Mouse (Mus musculus) cortical plate, adult 2 months (tissue): ENCODE measurements around the gene Sh3gl3.

Source experiments
- CTCF ChIP-seq: fragments of 200-500 bp; IDR thresholded peaks from 2 replicates; pipeline ENCODE4 v1.5.1; 2011; ENCODE audit warnings: mild to moderate bottlenecking, control low read depth, low read length; ENCODE audit not compliant: insufficient read depth; ENCODE audit errors: extremely low read depth
- POLR2A ChIP-seq: fragments of 200-500 bp; IDR thresholded peaks from 2 replicates; pipeline ENCODE4 v1.6.1; 2011; ENCODE audit warnings: mild to moderate bottlenecking, low read length, control low read depth; ENCODE audit not compliant: insufficient read depth; ENCODE audit errors: extremely low read depth

DNA sequence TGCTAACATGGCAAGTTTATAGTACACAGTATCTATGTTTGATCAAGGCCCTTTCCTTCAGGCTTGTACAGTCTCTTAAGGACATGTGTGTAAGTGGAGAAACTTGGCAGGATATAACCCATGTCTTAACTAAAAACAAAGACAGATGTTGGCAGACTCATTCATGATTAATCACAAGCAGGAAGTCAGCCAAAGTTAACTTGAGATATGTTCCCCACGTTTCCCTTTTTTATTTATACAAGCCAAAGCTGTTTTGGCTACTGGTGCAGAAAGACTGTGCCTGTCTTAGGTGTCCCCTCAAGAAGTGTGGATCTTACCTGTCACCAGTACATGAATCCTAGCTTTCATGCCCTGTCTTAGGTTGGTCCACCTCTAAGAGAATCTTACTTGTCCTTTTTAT lies 35.4 kb upstream of the Sh3gl3 start:
- TF ChIP-seq CTCF (no peak), POLR2A (no peak)
